Mouse (Mus musculus) testis, adult 2 months (tissue): ENCODE results near the gene Dynll2. TPM values are rescaled to one million over a fixed set of nuclear protein-coding genes. Genes with fewer than 3 reads are reported as not detected.

Source experiments
- H3K27ac ChIP-seq: fragments of 200-500 bp; 2 replicates; pipeline ENCODE4 v1.5.1; 2012; ENCODE audit warnings: low read depth, low read length; ENCODE audit not compliant: control insufficient read depth, insufficient read depth
- H3K27me3 ChIP-seq: fragments of 200-500 bp; 2 replicates; pipeline ENCODE4 v1.6.1; 2012; ENCODE audit warnings: mild to moderate bottlenecking, low read length, moderate library complexity; ENCODE audit not compliant: control insufficient read depth, insufficient read depth
- H3K36me3 ChIP-seq: fragments of 200-500 bp; 2 replicates; pipeline ENCODE4 v1.6.1; 2012; ENCODE audit warnings: mild to moderate bottlenecking, low read length; ENCODE audit not compliant: control insufficient read depth, insufficient read depth
- H3K4me1 ChIP-seq: fragments of 200-500 bp; 2 replicates; pipeline ENCODE4 v1.6.1; 2012; ENCODE audit warnings: low read length; ENCODE audit not compliant: control insufficient read depth, insufficient read depth
- H3K4me3 ChIP-seq: fragments of 200-500 bp; 2 replicates; pipeline ENCODE4 v1.5.1; 2012; ENCODE audit warnings: low read depth, mild to moderate bottlenecking, low read length, moderate library complexity, mixed read lengths; ENCODE audit not compliant: control insufficient read depth
- CTCF ChIP-seq: fragments of 200-500 bp; IDR thresholded peaks from 2 replicates; pipeline ENCODE4 v1.5.1; 2012; ENCODE audit warnings: low read depth, mild to moderate bottlenecking, inconsistent platforms, low read length, moderate library complexity; ENCODE audit not compliant: control insufficient read depth, insufficient read depth, insufficient replicate concordance
- POLR2A ChIP-seq: fragments of 200-500 bp; IDR thresholded peaks from 2 replicates; pipeline ENCODE4 v1.6.1; 2012; ENCODE audit warnings: low read depth, mild to moderate bottlenecking, inconsistent platforms, low read length, moderate library complexity; ENCODE audit not compliant: control insufficient read depth
- polyA plus RNA-seq: library from polyadenylated mRNA; depleted of rRNA; stranded (reverse); fragments of >200 nt; gene quantifications from 2 replicates; pipeline ENCODE4 v1.2.3, GENCODE M21; 2012

Gene Dynll2
- polyA plus RNA-seq, 1 experiment, result 218 TPM

DNA sequence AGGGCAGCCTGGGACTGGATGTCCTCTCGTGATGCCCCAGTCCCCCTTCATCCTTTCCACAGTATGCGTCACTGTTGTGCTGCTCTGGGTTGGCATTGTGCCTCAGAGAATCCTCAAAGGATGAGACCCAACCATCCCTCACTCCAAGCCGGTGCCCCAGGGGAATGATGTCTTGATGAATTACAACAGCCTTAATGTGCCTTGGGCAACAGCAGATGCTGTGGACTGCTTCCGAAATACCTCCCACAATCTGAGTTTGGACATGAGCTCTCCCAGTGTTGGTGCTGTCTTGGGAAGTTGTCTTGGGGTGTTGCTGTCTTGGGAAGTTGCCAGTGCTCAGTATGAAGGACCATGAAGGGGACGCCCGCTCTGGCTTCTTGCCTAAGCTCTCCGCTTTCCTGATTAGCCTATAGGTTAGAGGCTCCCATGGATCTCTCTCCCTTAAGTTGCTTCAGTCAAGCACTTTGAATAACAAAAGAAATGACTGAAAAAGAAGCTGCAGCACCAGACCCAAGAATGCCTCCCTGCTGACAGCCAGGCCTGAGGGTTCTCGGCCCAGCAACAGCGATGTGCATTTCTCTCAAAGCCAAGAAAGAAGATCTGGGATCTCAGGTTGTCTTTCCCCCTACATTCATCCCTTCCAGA is 40.2 kb upstream of the Dynll2 start:
- TF ChIP-seq CTCF (no peak), POLR2A (no peak)
- H3K27me3 ChIP-seq, result no peaks in the 10 kb centered on the region
- H3K36me3 ChIP-seq, result no peaks in the 10 kb centered on the region
- H3K4me3 ChIP-seq, result no peak overlapping the region
- H3K4me1 ChIP-seq, result no peaks in the 10 kb centered on the region
- H3K27ac ChIP-seq, result no peak overlapping the region

DNA sequence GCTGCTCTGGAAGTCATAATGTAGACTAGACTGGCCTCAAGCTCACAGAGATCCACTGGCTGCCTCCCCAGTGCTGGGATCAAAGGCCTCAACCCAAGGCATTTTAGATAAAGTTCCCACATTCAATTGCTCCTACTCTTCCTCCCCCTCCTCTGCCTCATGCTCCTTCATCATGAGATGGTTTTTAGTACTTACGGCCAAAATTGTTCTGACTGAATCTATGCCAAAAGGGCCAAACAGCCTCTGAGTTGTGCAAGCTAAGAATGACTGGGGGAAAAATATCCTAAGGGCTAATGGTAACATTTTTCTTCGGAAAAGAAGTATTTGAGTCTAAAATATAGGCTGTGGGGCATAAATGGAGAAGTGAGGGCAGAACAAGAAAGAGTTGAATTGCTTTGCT is 36.6 kb upstream of the Dynll2 start:
- Histone ChIP-seq H3K27me3 (no peaks in the 10 kb centered on the region), H3K27ac (no peak overlapping the region), H3K36me3 (no peaks in the 10 kb centered on the region), H3K4me1 (no peaks in the 10 kb centered on the region), H3K4me3 (no peak overlapping the region)
- TF ChIP-seq POLR2A (no peak), CTCF (no peak)

DNA sequence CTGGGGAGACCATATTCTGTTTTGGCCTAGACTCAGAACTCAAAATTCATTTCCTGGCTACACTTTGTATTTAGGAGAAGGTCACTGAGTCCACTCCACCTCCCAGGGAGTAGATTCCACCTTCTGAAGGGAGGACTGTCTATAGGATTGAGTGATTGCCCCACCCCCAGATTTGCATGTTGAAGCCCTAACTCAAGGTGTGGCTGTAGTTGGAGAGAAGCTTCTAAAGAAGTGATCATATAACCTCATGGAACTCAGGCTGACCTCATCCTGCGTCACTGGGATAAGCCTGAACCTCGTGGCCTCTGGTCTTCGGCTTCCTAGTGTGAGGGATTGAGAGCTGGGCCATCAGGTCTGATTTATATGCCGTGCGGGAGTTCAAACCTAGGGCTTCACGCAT is 28.5 kb upstream of the Dynll2 start:
- Histone ChIP-seq H3K36me3 (no peaks in the 10 kb centered on the region), H3K4me3 (no peak overlapping the region), H3K27ac (no peak overlapping the region)

DNA sequence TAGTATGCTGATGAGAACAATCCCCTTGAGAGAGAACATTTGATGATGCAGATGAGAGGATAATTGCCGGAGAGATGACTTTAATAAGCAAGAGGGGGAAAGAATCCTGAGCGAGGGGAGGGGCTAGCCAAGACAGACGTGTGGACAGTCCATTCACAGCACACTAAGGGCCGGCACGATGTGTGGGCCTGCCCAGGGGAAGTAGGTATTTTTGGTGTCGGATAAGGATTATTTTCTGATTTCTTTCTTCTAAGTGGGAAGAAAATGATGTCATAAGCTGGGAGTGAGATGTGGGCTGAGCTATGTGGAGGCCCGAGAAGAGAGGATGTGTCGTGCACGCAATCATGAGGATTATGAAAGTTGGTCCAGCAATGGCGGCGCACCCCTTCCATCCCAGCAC is 27.8 kb upstream of the Dynll2 start:
- no peaks in the 10 kb centered on the region for H3K27me3 ChIP-seq
- no peak overlapping the region; the same call in 1 of the 2 replicates for H3K4me3 ChIP-seq
- no peaks in the 10 kb centered on the region for H3K36me3 ChIP-seq
- no peak for TF ChIP-seq POLR2A
- TF ChIP-seq CTCF, result no peak
- H3K4me1 ChIP-seq, result peaks cover 4% of the 10 kb centered on the region
- H3K27ac ChIP-seq, result no peak overlapping the region

More for the DNA sequence above, 28.5 kb upstream of the Dynll2 start:
- peaks cover 3% of the 10 kb centered on the region for H3K4me1 ChIP-seq
- TF ChIP-seq POLR2A, result no peak
- TF ChIP-seq CTCF, result no peak
- H3K27me3 ChIP-seq, result no peaks in the 10 kb centered on the region

DNA sequence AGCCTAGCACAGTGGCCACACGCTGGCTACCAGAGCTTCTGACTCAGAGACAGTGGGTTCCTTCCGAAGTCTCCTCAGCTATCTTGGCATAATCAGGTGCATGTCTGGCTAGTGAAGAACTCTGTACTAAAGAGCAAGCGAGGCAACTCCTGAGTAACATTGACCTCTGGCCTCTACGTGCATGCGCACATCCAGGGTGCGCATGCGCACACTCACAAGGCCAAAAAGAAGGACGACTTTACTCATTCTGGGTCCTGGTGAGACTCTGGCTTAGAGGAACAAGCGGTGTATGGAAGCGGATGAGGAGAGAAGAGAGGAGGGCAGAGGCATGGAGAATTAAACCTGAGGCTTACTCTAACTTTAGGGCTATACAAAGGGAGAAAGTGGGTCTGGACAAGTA is 26.3 kb upstream of the Dynll2 start:
- no peak for TF ChIP-seq CTCF
- H3K4me1 ChIP-seq, result peaks cover 11% of the 10 kb centered on the region
- H3K27me3 ChIP-seq, result no peaks in the 10 kb centered on the region
- no peak overlapping the region for H3K27ac ChIP-seq
- H3K4me3 ChIP-seq, result no peak overlapping the region
- H3K36me3 ChIP-seq, result no peaks in the 10 kb centered on the region

DNA sequence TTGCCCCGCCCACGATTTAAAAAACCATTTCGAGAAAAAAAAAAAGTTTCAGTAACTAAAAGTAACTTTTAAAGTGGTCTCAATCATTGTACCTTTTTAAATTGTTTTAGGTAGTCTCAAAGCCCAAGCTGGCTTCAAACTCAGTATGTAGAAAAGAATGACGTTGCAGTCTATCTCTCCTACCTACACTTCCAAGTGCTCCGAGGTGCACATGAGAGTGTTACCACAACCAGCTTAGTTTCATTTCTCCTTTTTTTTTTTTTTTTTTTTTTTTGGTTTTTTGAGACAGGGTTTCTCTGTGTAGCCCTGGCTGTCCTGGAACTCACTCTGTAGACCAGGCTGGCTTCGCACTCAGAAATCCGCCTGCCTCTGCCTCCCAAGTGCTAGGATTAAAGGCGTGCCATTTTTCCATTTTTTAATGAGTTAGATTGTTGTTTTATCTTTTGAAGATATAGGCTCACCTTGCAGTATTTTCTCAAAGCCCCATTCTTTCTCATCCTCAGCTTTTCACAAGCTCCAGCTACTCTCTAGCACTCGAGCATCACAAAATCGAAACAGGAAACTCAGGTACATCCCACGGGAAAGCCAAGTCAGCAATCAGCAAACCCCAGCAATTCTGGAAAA is 25.4 kb upstream of the Dynll2 start:
- peaks cover 11% of the 10 kb centered on the region for H3K4me1 ChIP-seq
- no peak overlapping the region for H3K27ac ChIP-seq
- no peak for TF ChIP-seq POLR2A
- no peak for TF ChIP-seq CTCF
- H3K27me3 ChIP-seq, result no peaks in the 10 kb centered on the region
- H3K4me3 ChIP-seq, result no peak overlapping the region
- H3K36me3 ChIP-seq, result no peaks in the 10 kb centered on the region

DNA sequence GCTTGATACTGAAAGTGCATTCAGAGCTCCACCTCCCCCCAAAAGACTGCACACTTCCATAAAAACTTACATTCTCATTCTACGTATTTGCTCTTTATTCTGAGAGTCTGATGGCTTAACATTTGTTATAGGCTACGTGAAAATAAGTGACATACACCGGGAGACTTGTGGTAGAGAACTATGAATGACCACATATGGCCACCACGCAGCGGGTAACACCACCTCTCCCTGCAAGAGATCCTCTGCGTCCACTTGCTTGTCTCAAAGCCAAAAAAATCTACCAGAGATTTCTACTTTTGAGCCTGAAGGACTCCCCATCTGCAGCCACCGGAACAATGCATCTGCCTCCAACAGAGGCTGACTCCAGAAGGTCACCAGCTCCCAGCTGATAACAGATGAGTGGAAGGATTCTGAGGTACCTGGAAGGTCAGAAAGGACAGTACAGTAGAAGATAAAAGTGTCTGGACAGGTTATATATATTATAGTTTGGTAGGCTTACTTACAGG is 24.6 kb upstream of the Dynll2 start:
- H3K4me1 ChIP-seq, result peaks cover 11% of the 10 kb centered on the region
- no peaks in the 10 kb centered on the region for H3K27me3 ChIP-seq
- H3K27ac ChIP-seq, result no peak overlapping the region
- H3K36me3 ChIP-seq, result no peaks in the 10 kb centered on the region
- H3K4me3 ChIP-seq, result no peak overlapping the region
- TF ChIP-seq POLR2A (no peak), CTCF (no peak)
